Mouse (Mus musculus): ENCODE data around the gene Aurkb. TPM values are rescaled to one million over a fixed set of nuclear protein-coding genes. Genes with fewer than 3 reads are reported as not detected.

The Aurkb gene
- polyA plus RNA-seq, 1 experiment from 2014 or later = 122 TPM

- Histone ChIP-seq H3K9me3 (replicated peaks) (no peaks in the 10 kb centered on the region), H3K9ac (peak within 1 kb of the TSS; percentile 59), H3K4me2 (replicated peaks) (peak within 1 kb of the TSS; percentile 68), H3K36me3 (peaks cover 28% of the 10 kb centered on the region), H3K27ac (replicated peaks) (peak within 1 kb of the TSS; percentile 97), H3K27me3 (no peaks in the 10 kb centered on the region), H3K4me3 (replicated peaks) (peak within 1 kb of the TSS; percentile 60), H3K4me1 (peaks cover 45% of the 10 kb centered on the region)
- WGBS = under 1% methylated on average over 37 of the region's 37 CpGs
- ATAC-seq (ENCODE audit: insufficient number of reproducible peaks, low FRiP score, low TSS enrichment, low read depth) = peak; percentile 92
Observed at GRCm38 (mm10) chr11:69094697-69095429, 49.4 kb downstream of the Aurkb start, which contains the start of gene Per1. Gene Per1 (plus strand): TSS chr11:69095217.

GRCm38 (mm10) chr11:69095511-69096231 lies 50.2 kb downstream of the Aurkb start:
- peak overlapping the region; percentile 59 for H3K9ac ChIP-seq
- H3K36me3 ChIP-seq = peaks cover 23% of the 10 kb centered on the region
- peak overlapping the region; percentile 60 for H3K4me3 ChIP-seq (replicated peaks)
- H3K4me2 ChIP-seq (replicated peaks) = peak overlapping the region; percentile 68
- no peaks in the 10 kb centered on the region for H3K27me3 ChIP-seq
- peak overlapping the region; percentile 97 for H3K27ac ChIP-seq (replicated peaks)
- under 1% methylated on average over 27 of the region's 27 CpGs for WGBS
- no peak for ATAC-seq (ENCODE audit: insufficient number of reproducible peaks, low FRiP score, low TSS enrichment, low read depth)
- peaks cover 45% of the 10 kb centered on the region for H3K4me1 ChIP-seq
- H3K9me3 ChIP-seq (replicated peaks) = no peaks in the 10 kb centered on the region

- H3K4me1 ChIP-seq = peaks cover 42% of the 10 kb centered on the region
- peak overlapping the region; percentile 60 for H3K4me3 ChIP-seq (replicated peaks)
- H3K9me3 ChIP-seq (replicated peaks) = no peaks in the 10 kb centered on the region
- H3K9ac ChIP-seq = peak overlapping the region; percentile 59
- WGBS = 6% methylated on average over 9 of the region's 9 CpGs
- no peaks in the 10 kb centered on the region for H3K27me3 ChIP-seq
- peak overlapping the region; percentile 68 for H3K4me2 ChIP-seq (replicated peaks)
- ATAC-seq (ENCODE audit: insufficient number of reproducible peaks, low FRiP score, low TSS enrichment, low read depth) = no peak
- peaks cover 24% of the 10 kb centered on the region for H3K36me3 ChIP-seq
- H3K27ac ChIP-seq (replicated peaks) = peak overlapping the region; percentile 97
Observed at GRCm38 (mm10) chr11:69096360-69096986, 51.0 kb downstream of the Aurkb start.

GRCm38 (mm10) chr11:69096987-69097900 lies 51.8 kb downstream of the Aurkb start:
- Histone ChIP-seq H3K36me3 (peaks cover 25% of the 10 kb centered on the region), H3K27me3 (no peaks in the 10 kb centered on the region), H3K4me2 (replicated peaks) (peak overlapping the region; percentile 68), H3K4me3 (replicated peaks) (peak overlapping the region; percentile 60), H3K9ac (peak overlapping the region; percentile 12; the same call in 1 of the 2 replicates), H3K4me1 (peaks cover 40% of the 10 kb centered on the region), H3K27ac (replicated peaks) (peak overlapping the region; percentile 97), H3K9me3 (replicated peaks) (no peaks in the 10 kb centered on the region)
- ATAC-seq (ENCODE audit: insufficient number of reproducible peaks, low FRiP score, low TSS enrichment, low read depth) = peak; percentile 70
- WGBS = 3% methylated on average over 29 of the region's 29 CpGs

- H3K9ac ChIP-seq = no peak overlapping the region
- peak overlapping the region; percentile 60 for H3K4me3 ChIP-seq (replicated peaks)
- peak overlapping the region; percentile 68 for H3K4me2 ChIP-seq (replicated peaks)
- 24% methylated on average over 8 of the region's 8 CpGs for WGBS
- no peaks in the 10 kb centered on the region for H3K9me3 ChIP-seq (replicated peaks)
- peaks cover 28% of the 10 kb centered on the region for H3K36me3 ChIP-seq
- ATAC-seq (ENCODE audit: insufficient number of reproducible peaks, low FRiP score, low TSS enrichment, low read depth) = no peak
- H3K4me1 ChIP-seq = peaks cover 40% of the 10 kb centered on the region
- H3K27me3 ChIP-seq = no peaks in the 10 kb centered on the region
- H3K27ac ChIP-seq (replicated peaks) = peak overlapping the region; percentile 97
Observed at GRCm38 (mm10) chr11:69098039-69098761, 52.8 kb downstream of the Aurkb start.

- Histone ChIP-seq H3K27ac (replicated peaks) (peak overlapping the region; percentile 97), H3K27me3 (no peaks in the 10 kb centered on the region), H3K4me3 (replicated peaks) (peak overlapping the region; percentile 60)
Observed at GRCm38 (mm10) chr11:69098762-69099091, 53.3 kb downstream of the Aurkb start.

GRCm38 (mm10) chr11:69099177-69099914 lies 53.9 kb downstream of the Aurkb start:
- Histone ChIP-seq H3K4me1 (peaks cover 36% of the 10 kb centered on the region), H3K36me3 (peaks cover 40% of the 10 kb centered on the region), H3K9ac (peak overlapping the region; percentile 53), H3K4me3 (replicated peaks) (peak overlapping the region; percentile 60), H3K27ac (replicated peaks) (peak overlapping the region; percentile 97), H3K27me3 (no peaks in the 10 kb centered on the region), H3K9me3 (replicated peaks) (no peaks in the 10 kb centered on the region), H3K4me2 (replicated peaks) (peak overlapping the region; percentile 68)
- no peak for ATAC-seq (ENCODE audit: insufficient number of reproducible peaks, low FRiP score, low TSS enrichment, low read depth)
- WGBS = under 1% methylated on average over 22 of the region's 22 CpGs

More at GRCm38 (mm10) chr11:69098762-69099091, 53.3 kb downstream of the Aurkb start:
- Histone ChIP-seq H3K9ac (peak overlapping the region; percentile 53), H3K4me2 (replicated peaks) (peak overlapping the region; percentile 68), H3K9me3 (replicated peaks) (no peaks in the 10 kb centered on the region), H3K4me1 (peaks cover 40% of the 10 kb centered on the region), H3K36me3 (peaks cover 34% of the 10 kb centered on the region)
- no peak for ATAC-seq (ENCODE audit: insufficient number of reproducible peaks, low FRiP score, low TSS enrichment, low read depth)
- 0% methylated on average over 19 of the region's 19 CpGs for WGBS

- H3K4me1 ChIP-seq = peaks cover 34% of the 10 kb centered on the region
- WGBS = under 1% methylated on average over 23 of the region's 23 CpGs
Observed at GRCm38 (mm10) chr11:69099915-69100345, 54.5 kb downstream of the Aurkb start.

GRCm38 (mm10) chr11:69100639-69101360 lies 55.4 kb downstream of the Aurkb start:
- Histone ChIP-seq H3K27me3 (no peaks in the 10 kb centered on the region), H3K4me1 (peaks cover 34% of the 10 kb centered on the region), H3K4me3 (replicated peaks) (peak overlapping the region; percentile 60; the same call in 1 of the 2 replicates), H3K4me2 (replicated peaks) (peak overlapping the region; percentile 68), H3K36me3 (peaks cover 54% of the 10 kb centered on the region), H3K9me3 (replicated peaks) (no peaks in the 10 kb centered on the region), H3K27ac (replicated peaks) (peak overlapping the region; percentile 97), H3K9ac (peak overlapping the region; percentile 7)
- 89% methylated on average over 20 of the region's 20 CpGs for WGBS
- ATAC-seq (ENCODE audit: insufficient number of reproducible peaks, low FRiP score, low TSS enrichment, low read depth) = no peak

More at GRCm38 (mm10) chr11:69099915-69100345, 54.5 kb downstream of the Aurkb start:
- H3K9me3 ChIP-seq (replicated peaks) = no peaks in the 10 kb centered on the region
- peaks cover 46% of the 10 kb centered on the region for H3K36me3 ChIP-seq
- peak; percentile 9 for ATAC-seq (ENCODE audit: insufficient number of reproducible peaks, low FRiP score, low TSS enrichment, low read depth)
- H3K4me2 ChIP-seq (replicated peaks) = peak overlapping the region; percentile 68
- peak overlapping the region; percentile 97 for H3K27ac ChIP-seq (replicated peaks)
- no peaks in the 10 kb centered on the region for H3K27me3 ChIP-seq
- H3K9ac ChIP-seq = peak overlapping the region; percentile 53
- H3K4me3 ChIP-seq (replicated peaks) = peak overlapping the region; percentile 60
